Comparison of ENCODE assay signal across 8 mouse cellular contexts in genomic region chr16:11066833-11067191, GRCm38 (mm10). TPM values are rescaled to one million over a fixed set of nuclear protein-coding genes. Genes with fewer than 3 reads are reported as not detected.
DNase-seq lines count a peak whose midpoint lies in the region; ATAC-seq and TF ChIP-seq lines count a peak whose summit lies in the region.

No protein-coding gene starts in this region.

- under 1% methylated on average over 22 of the region's 22 CpGs for WGBS in embryonic facial prominence, embryonic 15.5 days
- under 1% methylated on average over 22 of the region's 22 CpGs for WGBS in stomach, embryonic 14.5 days

- peak overlapping the region; percentile 90 for H3K9ac ChIP-seq in embryonic facial prominence, embryonic 15.5 days
- peak overlapping the region; percentile 89 for H3K9ac ChIP-seq in stomach, embryonic 14.5 days (replicated peaks; ENCODE audit: low read depth, low read length)

- H3K27me3 ChIP-seq in E14TG2a.4 (ENCODE audit: insufficient read depth, low read length) = peaks cover 43% of the 10 kb centered on the region
- no peaks in the 10 kb centered on the region for H3K27me3 ChIP-seq in embryonic facial prominence, embryonic 15.5 days
- H3K27me3 ChIP-seq in stomach, embryonic 14.5 days (ENCODE audit: control insufficient read depth, insufficient read depth, low read length) = no peaks in the 10 kb centered on the region

- peak overlapping the region; percentile 67 for H3K4me2 ChIP-seq in embryonic facial prominence, embryonic 15.5 days (replicated peaks)
- peak overlapping the region; percentile 82 for H3K4me2 ChIP-seq in stomach, embryonic 14.5 days (replicated peaks; ENCODE audit: low read depth, low read length)

- H3K9me3 ChIP-seq in E14TG2a.4 (ENCODE audit: low read length) = no peaks in the 10 kb centered on the region
- no peaks in the 10 kb centered on the region for H3K9me3 ChIP-seq in embryonic facial prominence, embryonic 15.5 days (replicated peaks)
- H3K9me3 ChIP-seq in stomach, embryonic 14.5 days (ENCODE audit: control insufficient read depth, low read depth, low read length) = no peaks in the 10 kb centered on the region

- H3K4me1 ChIP-seq in E14TG2a.4 (replicated peaks; ENCODE audit: low read depth, low read length) = peaks cover 32% of the 10 kb centered on the region
- peaks cover 64% of the 10 kb centered on the region for H3K4me1 ChIP-seq in embryonic facial prominence, embryonic 15.5 days
- peaks cover 45% of the 10 kb centered on the region for H3K4me1 ChIP-seq in stomach, embryonic 14.5 days (ENCODE audit: control insufficient read depth, insufficient read depth, low read length)

- H3K27ac ChIP-seq in embryonic facial prominence, embryonic 15.5 days (replicated peaks) = peak overlapping the region; percentile 93
- peak overlapping the region; percentile 94 for H3K27ac ChIP-seq in stomach, embryonic 14.5 days (ENCODE audit: low read length)

- H3K36me3 ChIP-seq in E14TG2a.4 (ENCODE audit: insufficient read depth, low read length) = peaks cover 11% of the 10 kb centered on the region
- H3K36me3 ChIP-seq in embryonic facial prominence, embryonic 15.5 days = peaks cover 9% of the 10 kb centered on the region
- H3K36me3 ChIP-seq in stomach, embryonic 14.5 days (ENCODE audit: control insufficient read depth, insufficient read depth, low read length) = peaks cover 4% of the 10 kb centered on the region

- H3K4me3 ChIP-seq in E14TG2a.4 (replicated peaks; ENCODE audit: low read length) = peak overlapping the region; percentile 93
- H3K4me3 ChIP-seq in embryonic facial prominence, embryonic 15.5 days (replicated peaks) = peak overlapping the region; percentile 89
- H3K4me3 ChIP-seq in stomach, embryonic 14.5 days (ENCODE audit: low read depth, low read length) = peak overlapping the region; percentile 91

- peak; percentile 7; the same call in 1 of the 2 replicates for ATAC-seq in embryonic facial prominence, embryonic 15.5 days (ENCODE audit: insufficient number of reproducible peaks, low FRiP score, low TSS enrichment, low read depth)
- ATAC-seq in stomach, embryonic 14.5 days (ENCODE audit: insufficient number of reproducible peaks, insufficient read depth, low FRiP score, low read depth) = 0 out of 2 replicates have a peak, but pooled peaks have one; percentile 17
- no peak for ATAC-seq in erythroid progenitor cell, adult 5-6 weeks (replicated peaks; ENCODE audit: low FRiP score, poor library complexity, severe bottlenecking)

- TF ChIP-seq CTCF in E14TG2a.4 (conservative IDR thresholded peaks at IDR 0.05; ENCODE audit: low read length) = no peak

- DNase-seq in adrenal gland, adult 2 months = peak; percentile 58
- peak; percentile 72 for DNase-seq in heart, postnatal 4 days
- peak; percentile 47 to 52 for DNase-seq in layer of hippocampus, postnatal 36 days
- DNase-seq in mesoderm, embryonic 11.5 days (ENCODE audit: low read depth, low spot score) = peak; percentile 74

RNA-seq across cellular contexts. Expression of gene Litaf, which starts 0.9 kb away (rescaled TPM):
- 10 to 100 TPM; 50.4 to 65.2 TPM for total RNA-seq in adrenal gland, adult 2 months (2021)
- 221 and 284 TPM in 2 replicates for polyA plus RNA-seq in adrenal gland, adult 2 months (2012; rRNA removed)
- 107 and 110 TPM in 2 replicates for polyA plus RNA-seq in embryonic facial prominence, embryonic 15.5 days (2015; fragmentation: Nextera tagmentation; extraction: Ambion mirVana)
- total RNA-seq in heart, postnatal 4 days (2021) = 10 to 100 TPM; 50.0 to 60.4 TPM
- 10 to 100 TPM; 18.4 to 19.9 TPM for total RNA-seq in layer of hippocampus, postnatal 36 days (2021)
- 105 and 107 TPM in 2 replicates for polyA plus RNA-seq in stomach, embryonic 14.5 days (2014; fragmentation: Nextera tagmentation; extraction: Ambion mirVana)
- total RNA-seq in erythroid progenitor cell, adult 5-6 weeks (2015; ENCODE audit: low replicate concordance) = 20.9 and 22.2 TPM in 2 replicates
- 10.0 and 13.1 TPM in 2 replicates for total RNA-seq in erythroid progenitor cell, adult 5-6 weeks (2017; ENCODE audit: low replicate concordance)

RNA-seq across cellular contexts. Expression of gene Snn, which starts 6.1 kb away (rescaled TPM):
- total RNA-seq in adrenal gland, adult 2 months (2021) = 10 to 100 TPM in 1 of 2 experiments, 1 to 10 TPM in 1; 9.7 to 16.5 TPM
- polyA plus RNA-seq in adrenal gland, adult 2 months (2012; rRNA removed) = 9.1 and 9.2 TPM in 2 replicates
- polyA plus RNA-seq in embryonic facial prominence, embryonic 15.5 days (2015; fragmentation: Nextera tagmentation; extraction: Ambion mirVana) = 43.4 and 44.4 TPM in 2 replicates
- 10 to 100 TPM; 52.5 to 56.6 TPM for total RNA-seq in heart, postnatal 4 days (2021)
- 100 to 1,000 TPM; 157 to 167 TPM for total RNA-seq in layer of hippocampus, postnatal 36 days (2021)
- 45.7 and 49.9 TPM in 2 replicates for polyA plus RNA-seq in stomach, embryonic 14.5 days (2014; fragmentation: Nextera tagmentation; extraction: Ambion mirVana)
- total RNA-seq in erythroid progenitor cell, adult 5-6 weeks (2015; ENCODE audit: low replicate concordance) = 6.5 and 7.1 TPM in 2 replicates
- total RNA-seq in erythroid progenitor cell, adult 5-6 weeks (2017; ENCODE audit: low replicate concordance) = 7.1 and 13.2 TPM in 2 replicates
